ENCODE assay signal across 15 mouse cellular contexts in the genomic region with DNA sequence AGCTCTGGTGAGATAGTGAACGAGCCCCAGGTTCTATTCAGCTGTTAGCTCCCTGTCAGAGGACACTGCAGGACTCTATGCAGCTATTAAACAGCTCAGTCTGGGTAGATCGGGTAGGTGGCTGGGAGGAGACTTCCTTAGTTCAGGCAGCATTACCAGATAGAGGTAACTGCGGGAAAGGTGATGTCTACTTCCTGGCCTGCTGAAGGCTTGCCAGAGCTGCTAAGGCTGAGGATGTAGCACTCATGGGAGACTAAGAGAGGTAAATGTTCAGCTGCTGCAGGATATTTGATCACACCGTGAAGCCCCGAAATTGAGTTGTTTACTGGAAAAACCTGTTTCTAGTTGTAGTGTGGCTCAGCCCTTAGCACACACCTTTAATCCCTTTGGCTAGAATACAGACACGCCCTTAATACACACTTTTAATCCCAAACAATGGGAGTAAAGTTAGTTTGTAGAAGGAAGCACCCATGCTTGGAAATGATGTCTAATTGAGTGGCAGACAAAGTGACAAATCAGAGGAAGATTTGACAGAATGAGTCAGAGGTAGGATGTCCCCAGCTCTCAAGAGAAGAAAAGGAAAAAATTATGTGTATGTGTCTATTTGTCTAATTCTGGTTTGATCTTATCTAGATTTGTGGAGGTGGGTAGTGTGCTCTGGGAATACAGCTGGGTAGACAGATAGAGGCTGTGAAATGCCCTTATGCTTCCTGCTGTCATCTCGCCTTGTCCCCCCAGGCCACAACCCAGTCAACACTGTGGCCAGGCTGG.
"Had no signal": no experiment of that assay in that cellular context is flagged by ENCODE, and none has a peak within 500 bp of the region (broad histone marks: within the 10 kb centered on the region; RNA-seq: fewer than 3 reads in every experiment).

No protein-coding gene starts in this region.

- H3K4me2 ChIP-seq: limb, embryonic 13.5 days; midbrain, embryonic 12.5 days; neural tube, embryonic 12.5 days had no signal

- H3K27ac ChIP-seq: layer of hippocampus, adult 2 months; limb, embryonic 13.5 days; liver, embryonic 14.5 days; midbrain, embryonic 12.5 days; neural tube, embryonic 12.5 days; stomach, postnatal 0 days had no signal

- H3K9me3 ChIP-seq: limb, embryonic 13.5 days; midbrain, embryonic 12.5 days; neural tube, embryonic 12.5 days had no signal

- H3K36me3 ChIP-seq: limb, embryonic 13.5 days; midbrain, embryonic 12.5 days; neural tube, embryonic 12.5 days had no signal

- H3K4me1 ChIP-seq: limb, embryonic 13.5 days; midbrain, embryonic 12.5 days; neural tube, embryonic 12.5 days had no signal

- H3K27me3 ChIP-seq: limb, embryonic 13.5 days; midbrain, embryonic 12.5 days; neural tube, embryonic 12.5 days had no signal

- H3K4me3 ChIP-seq: layer of hippocampus, adult 2 months; limb, embryonic 13.5 days; midbrain, embryonic 12.5 days; myocyte; neural tube, embryonic 12.5 days had no signal

- DNase-seq: kidney, adult 18-20 months; kidney, postnatal 10 days; kidney, postnatal 4 days; left cerebral cortex, postnatal 4 days; lung, adult 2 months; lung, postnatal 10 days; lung, postnatal 4 days; thymus, postnatal 25 days had no signal

- H3K9ac ChIP-seq: limb, embryonic 13.5 days; liver, embryonic 14.5 days; midbrain, embryonic 12.5 days; neural tube, embryonic 12.5 days had no signal
